Mouse (Mus musculus): ENCODE results near the gene Iqcn.

Gene Iqcn

GRCm38 (mm10) chr8:70753151-70753550 is 49.9 kb downstream of the Iqcn start:
- no peak for DNase-seq (ENCODE audit: extremely low spot score, low read depth, low spot score)

DNA sequence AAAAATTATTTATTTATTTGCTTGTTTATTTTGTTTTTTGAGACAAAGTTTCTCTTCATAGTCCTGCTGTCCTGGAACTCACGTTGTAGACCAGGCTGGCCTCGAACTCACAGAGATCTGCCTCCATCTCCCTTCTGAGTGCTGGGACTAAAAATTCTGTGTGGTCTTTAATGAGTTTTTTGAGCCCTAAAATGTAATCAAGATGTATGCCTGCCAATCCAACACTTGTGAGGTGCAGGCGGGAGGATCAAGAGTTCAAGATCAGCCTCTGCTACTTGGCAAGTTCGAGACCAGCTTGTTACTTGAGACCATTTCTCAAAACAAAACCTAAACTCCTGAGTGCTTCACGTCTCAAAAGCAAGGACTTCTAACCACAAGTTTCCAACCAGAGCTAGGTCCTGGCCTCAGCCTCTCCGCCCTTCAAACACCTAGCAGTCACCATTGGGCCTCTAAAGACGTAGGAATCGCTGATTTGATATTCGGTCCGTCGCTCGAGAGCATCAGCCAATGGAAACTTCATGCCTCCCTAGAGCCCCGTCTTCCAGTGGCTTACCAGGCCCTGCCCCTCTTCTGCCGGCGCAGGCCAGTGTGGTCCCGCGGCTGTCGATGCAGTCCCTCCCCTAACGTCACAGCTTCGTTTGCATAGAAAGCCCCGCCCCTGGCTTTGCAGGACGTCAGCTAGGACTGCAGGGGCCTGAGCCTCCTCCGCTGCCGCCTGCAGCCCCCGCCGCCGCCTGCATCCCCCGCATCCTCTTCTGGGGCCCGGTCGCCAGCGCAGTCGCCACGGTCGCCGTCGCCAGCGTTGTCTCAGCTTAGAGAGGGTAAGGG is 51.0 kb downstream of the Iqcn start, which contains the start of gene Rab3a:
Gene Rab3a, plus strand, starts transcription at position 637 of the 828 bp plus-strand sequence.
- DNase-seq (ENCODE audit: extremely low spot score, low read depth, low spot score) = peak; percentile 96

DNA sequence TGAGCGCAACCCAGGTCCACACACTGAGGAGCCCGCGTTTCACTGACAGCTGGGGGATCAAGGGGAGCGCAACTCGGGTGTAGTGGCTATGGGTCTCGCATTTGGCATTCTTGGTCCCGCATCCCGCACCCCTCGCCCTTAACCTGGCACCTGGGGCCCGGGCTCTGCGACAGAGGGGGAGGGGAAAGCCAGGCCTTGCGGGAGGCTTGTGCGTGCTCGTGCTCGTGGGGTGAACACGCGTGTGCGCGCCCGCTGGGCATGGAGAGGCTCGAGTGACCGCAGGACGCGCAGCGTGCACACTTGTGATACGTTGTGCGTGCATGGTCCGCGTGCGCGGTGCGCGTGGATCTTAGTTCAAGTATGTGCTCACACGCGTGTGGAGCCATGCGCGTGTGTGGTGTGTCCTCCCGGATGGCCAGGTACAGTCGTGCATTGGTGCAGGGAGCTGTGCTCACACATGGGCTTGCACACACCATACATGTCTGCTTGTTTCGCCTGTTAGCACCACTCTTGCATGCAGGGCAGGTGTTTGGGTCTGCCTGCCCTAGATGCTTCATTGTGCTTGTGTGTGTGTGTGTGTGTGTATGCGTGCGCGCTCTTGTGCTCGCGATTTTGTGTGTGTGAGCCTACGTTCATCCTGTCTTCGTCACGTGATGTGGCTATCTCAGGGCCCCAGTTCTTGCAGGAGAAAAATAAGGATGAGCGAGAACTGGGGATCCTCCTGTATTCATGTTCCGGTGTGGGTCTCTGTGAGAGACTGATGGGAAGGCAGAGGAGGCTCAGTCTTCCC is 51.8 kb downstream of the Iqcn start:
- DNase-seq (ENCODE audit: extremely low spot score, low read depth, low spot score) = no peak

DNA sequence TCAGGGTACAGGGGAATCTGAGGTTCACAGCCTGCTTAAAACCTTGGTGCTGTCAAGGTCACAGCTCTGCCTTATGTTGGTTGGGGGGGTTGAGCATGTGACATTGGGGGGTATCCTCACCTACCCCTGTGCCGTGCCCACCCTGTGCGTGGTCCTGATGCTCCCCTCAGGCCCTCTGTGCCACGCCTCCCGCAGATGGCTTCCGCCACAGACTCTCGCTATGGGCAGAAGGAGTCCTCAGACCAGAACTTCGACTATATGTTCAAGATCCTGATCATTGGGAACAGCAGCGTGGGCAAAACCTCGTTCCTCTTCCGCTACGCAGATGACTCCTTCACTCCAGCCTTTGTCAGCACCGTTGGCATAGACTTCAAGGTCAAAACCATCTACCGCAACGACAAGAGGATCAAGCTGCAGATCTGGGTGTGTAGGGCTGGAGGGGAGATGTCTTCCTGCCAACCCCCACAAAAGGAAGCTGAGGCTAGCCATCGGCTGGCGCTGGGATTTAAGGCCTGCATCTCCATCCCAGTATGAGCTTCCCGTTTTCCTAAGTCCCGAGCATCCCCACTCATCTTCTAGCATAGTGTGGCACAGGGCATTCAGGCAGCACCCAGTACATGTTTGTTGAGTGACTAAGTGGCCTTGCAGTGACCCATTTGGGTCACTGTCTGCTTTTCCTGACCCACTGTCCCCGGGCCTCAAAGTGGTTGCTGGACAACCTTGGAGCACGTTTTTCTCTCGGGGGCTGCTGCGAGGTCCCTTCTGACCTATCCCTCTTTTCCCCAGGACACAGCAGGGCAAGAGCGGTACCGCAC is 52.6 kb downstream of the Iqcn start:
- no peak for DNase-seq (ENCODE audit: extremely low spot score, low read depth, low spot score)

- DNase-seq (ENCODE audit: extremely low spot score, low read depth, low spot score) = no peak
Measured at GRCm38 (mm10) chr8:70756476-70757040, 53.3 kb downstream of the Iqcn start.

GRCm38 (mm10) chr8:70757523-70758307 is 54.5 kb downstream of the Iqcn start:
- DNase-seq (ENCODE audit: extremely low spot score, low read depth, low spot score) = no peak

- no peak for DNase-seq (ENCODE audit: extremely low spot score, low read depth, low spot score)
Measured at GRCm38 (mm10) chr8:70758308-70758615, 55.0 kb downstream of the Iqcn start.

DNA sequence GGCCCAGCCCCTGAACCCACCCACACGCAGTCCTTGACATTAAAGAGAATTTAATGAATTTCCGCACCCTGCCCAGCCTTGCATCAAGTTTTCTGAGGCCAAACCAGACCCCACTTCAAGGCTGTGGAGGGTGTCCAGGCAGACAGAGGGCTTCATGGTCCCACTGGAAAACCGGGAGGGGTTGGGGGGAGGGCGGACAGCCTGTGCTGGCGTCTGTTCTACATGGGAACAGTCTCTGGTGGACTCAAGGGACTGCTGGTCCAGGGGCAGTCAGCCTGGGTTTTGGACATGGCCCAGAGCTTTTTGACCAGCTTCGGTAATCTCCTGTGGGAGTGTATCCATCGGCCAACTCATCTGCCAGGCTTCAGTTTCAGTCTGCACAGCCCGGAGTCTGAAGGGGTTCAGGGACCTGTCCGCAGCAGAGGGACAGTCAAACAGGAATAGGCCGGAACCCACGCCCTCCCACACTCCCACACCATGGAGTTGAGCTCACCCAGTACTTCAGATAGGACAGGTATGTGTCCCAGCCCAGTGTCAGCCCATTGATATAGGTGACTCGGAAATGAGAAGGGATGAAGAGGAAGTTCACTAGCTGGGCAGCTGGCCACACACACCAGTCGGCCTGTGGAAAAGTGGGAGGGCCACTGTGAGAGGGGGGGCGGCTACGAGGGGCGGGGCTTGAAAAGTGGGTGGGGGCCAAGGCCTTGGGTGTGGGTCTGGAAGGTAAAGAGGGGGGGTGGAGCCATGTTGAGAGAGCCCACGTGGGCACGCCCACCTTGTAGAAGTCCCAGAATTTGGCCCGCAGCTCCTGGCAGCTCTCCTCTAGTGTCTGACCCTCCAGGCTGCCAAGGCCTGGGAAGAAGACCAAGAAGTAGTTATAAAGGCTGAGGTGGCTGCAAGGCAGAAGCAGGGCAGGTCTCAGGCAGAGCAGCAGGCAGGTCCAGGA is 55.6 kb downstream of the Iqcn start:
- no peak for DNase-seq (ENCODE audit: extremely low spot score, low read depth, low spot score)

GRCm38 (mm10) chr8:70760350-70760749 is 57.1 kb downstream of the Iqcn start:
- no peak for DNase-seq (ENCODE audit: extremely low spot score, low read depth, low spot score)

DNA sequence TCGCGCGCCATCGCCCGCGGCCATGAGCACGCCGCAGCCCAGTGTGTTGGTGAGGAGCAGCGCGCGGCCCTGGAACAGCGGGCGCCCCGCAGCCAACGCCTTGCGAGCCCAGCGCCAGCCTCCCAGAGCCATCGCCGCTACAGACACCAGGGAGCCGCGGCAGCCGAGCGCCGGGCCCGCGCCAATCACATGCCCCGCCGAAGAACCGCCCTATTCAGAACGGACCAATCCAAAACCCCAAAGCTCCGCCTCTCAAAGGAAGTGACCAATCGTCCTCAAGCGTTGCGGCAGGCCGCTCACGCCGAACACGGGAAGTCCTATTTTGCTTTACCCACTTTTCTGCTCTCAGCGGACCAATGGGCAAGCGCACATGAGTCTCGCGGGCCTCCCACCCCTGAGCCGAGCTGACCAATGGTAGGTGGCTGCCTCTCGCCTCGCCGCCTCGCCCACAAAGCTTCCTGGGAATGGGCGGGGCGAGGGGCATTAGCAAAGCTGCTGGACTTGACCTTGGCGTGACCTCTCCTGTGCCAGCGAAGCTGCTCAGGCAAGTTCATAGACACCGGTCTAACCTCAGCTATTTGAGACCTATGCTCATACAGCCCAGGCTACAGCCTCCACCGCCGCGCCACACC is 57.6 kb downstream of the Iqcn start, which contains the start of gene Mpv17l2:
Gene Mpv17l2, minus strand, starts transcription at position 172 of the 632 bp plus-strand sequence.
- DNase-seq (ENCODE audit: extremely low spot score, low read depth, low spot score) = peak; percentile 98

DNA sequence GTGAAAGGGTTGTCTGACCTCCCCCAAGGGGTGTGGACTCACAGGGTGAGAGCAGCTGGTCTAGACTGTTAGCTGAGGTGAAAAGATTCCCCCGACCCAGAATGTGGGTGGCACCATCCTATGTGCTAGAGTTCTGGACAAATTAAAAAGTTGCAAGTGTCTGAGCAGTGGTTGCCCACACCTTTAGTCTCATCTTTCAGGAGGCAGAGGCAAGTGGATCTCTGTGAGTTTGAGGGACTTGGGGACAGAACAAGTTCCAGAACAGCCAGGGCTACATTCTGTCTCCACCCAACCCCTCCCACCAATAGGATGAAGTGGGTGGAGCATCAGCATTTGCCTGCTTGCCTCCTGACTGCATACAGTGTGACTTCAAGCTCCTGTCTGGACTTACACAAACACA is 58.9 kb downstream of the Iqcn start:
- DNase-seq (ENCODE audit: extremely low spot score, low read depth, low spot score) = no peak

- DNase-seq (ENCODE audit: extremely low spot score, low read depth, low spot score) = no peak
Measured at GRCm38 (mm10) chr8:70763354-70763753, 60.1 kb downstream of the Iqcn start.

DNA sequence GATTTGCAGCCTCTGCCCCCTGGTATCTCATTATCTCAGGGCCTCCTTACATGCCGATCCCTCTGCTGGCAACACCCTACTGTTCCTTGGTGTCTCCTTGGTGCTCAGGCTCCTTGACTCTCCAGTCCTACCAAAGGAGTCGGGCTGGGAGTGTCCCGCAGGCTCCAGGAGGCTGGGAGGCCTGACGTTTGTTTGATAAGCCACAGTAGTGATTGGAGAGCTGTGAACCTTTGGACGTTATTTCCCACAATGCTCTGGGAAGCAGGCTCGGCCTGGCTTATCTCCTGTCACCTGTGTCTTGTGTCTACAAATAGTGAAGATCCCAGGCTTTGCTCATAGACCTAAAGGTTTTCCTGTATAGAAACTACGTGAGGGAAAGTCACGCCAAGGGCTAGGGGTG is 60.8 kb downstream of the Iqcn start:
- no peak for DNase-seq (ENCODE audit: extremely low spot score, low read depth, low spot score)

- no peak for DNase-seq (ENCODE audit: extremely low spot score, low read depth, low spot score)
Measured at GRCm38 (mm10) chr8:70764676-70765075, 61.4 kb downstream of the Iqcn start.

DNA sequence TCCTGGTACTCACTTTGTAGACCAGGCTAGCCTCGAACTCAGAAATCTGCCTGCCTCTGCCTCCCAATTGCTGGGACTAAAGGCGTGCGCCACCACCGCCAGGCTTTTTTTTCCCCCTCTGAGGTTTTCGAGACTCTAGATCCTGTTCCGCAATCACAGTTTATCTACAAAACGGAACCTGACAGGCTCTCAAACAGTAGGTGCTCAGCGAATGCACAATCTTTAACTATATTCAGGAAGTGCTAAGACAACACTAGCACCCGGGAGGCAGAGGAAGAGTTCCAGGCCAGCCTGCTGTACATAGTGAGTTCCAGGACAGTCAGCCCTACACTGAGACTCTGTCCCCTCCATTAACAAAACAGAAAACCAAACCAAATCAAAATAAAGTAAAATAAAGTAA is 62.1 kb downstream of the Iqcn start:
- no peak for DNase-seq (ENCODE audit: extremely low spot score, low read depth, low spot score)

DNA sequence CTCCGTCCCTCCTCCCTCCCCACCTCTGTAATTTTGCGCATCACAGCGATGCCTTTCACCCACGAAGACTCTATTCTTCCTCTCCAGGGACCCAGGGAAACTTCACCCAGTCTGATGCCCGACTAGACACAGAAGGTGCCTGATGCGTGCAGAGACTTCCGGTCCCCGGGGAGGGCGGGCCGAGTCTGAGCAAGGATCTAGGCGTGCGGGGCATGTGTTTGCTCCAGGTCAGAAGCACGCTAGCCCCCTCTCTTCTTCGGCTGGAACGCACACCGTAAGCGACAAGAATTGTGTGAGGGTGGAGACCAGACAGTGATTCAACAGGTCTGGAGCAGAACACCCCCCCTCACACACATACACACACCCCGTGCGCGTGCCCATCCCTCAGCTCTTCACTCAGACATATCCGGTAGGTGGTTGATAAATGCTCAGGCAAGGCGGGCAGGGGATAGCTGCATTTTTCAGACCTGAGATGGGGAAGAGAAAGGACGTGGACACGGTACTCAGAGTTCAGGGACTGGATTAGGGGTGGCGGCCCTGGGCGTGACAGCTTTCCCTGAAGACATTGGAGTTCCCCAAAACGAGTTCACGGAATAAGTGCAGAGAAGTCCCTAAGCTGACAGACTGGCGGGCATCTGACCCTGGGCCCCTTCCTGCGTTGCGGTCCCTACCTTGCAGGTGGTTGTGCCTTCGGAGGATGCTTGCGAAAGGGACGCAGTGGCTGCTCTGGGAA is 62.7 kb downstream of the Iqcn start:
- DNase-seq (ENCODE audit: extremely low spot score, low read depth, low spot score) = no peak

GRCm38 (mm10) chr8:70766571-70767440 is 63.5 kb downstream of the Iqcn start:
- DNase-seq (ENCODE audit: extremely low spot score, low read depth, low spot score) = no peak

Data from hindlimb bud, embryonic 11.5 days (tissue).